In genomic region chr3:21557963-21558441, GRCm38 (mm10) we compare ENCODE assay signal across 8 mouse cellular contexts.
DNase-seq lines count a peak whose midpoint lies in the region; ATAC-seq and TF ChIP-seq lines count a peak whose summit lies in the region.

No protein-coding gene starts in this region.

- no peak for ATAC-seq in granulocyte monocyte progenitor cell, adult 5-6 weeks (replicated peaks; ENCODE audit: poor library complexity, severe bottlenecking)

- TF ChIP-seq POLR2A in lung, adult 2 months (IDR thresholded peaks at IDR 0.05; ENCODE audit: borderline replicate concordance, extremely low read depth, low read depth, low read length): no peak

- WGBS in lung, adult 2 months: 81% methylated on average over 12 of the region's 12 CpGs

- no peak for TF ChIP-seq CTCF in lung, adult 2 months (IDR thresholded peaks at IDR 0.05; ENCODE audit: insufficient read depth, low read length)

- DNase-seq in lung, postnatal 10 days: peak; percentile 46
- DNase-seq in lung, adult 2 months: no peak
- DNase-seq in cerebellum, adult 9-10 months: peak; percentile 18
- peak; percentile 54 for DNase-seq in gastrocnemius, postnatal 10 days
- peak; percentile 62 for DNase-seq in layer of hippocampus, adult 9-10 months (ENCODE audit: low spot score)
- peak; percentile 44 to 55 for DNase-seq in right cerebral cortex, postnatal 36 days (ENCODE audit: low spot score in 2 of 2)
- no peak for DNase-seq in heart, postnatal 25 days (ENCODE audit: low spot score)

- H3K4me3 ChIP-seq in lung, adult 2 months (replicated peaks; ENCODE audit: extremely low read depth, low read depth, low read length): no peak overlapping the region

- H3K4me1 ChIP-seq in lung, adult 2 months (ENCODE audit: control insufficient read depth, insufficient read depth, low read length): peaks cover 2% of the 10 kb centered on the region

- intact Hi-C loops in heart, postnatal 25 days (cut with DNase I): no loop called here

Comparison
In these comparisons a context has a peak if more than half of its experiments do, and no peak if none do; other contexts are left out.
1. DNase-seq: peak in lung, postnatal 10 days (single experiment), cerebellum, adult 9-10 months (single experiment), gastrocnemius, postnatal 10 days (single experiment), layer of hippocampus, adult 9-10 months (single experiment) and right cerebral cortex, postnatal 36 days (2 of 2); none in lung, adult 2 months (single experiment) and heart, postnatal 25 days (single experiment).